Mouse (Mus musculus) ES-E14 (cell line): ENCODE data around the gene Aldh6a1. TPM values are rescaled to one million over a fixed set of nuclear protein-coding genes. Genes with fewer than 3 reads are reported as not detected.
A peak's percentile ranks its signal among the peaks of the same experiment; 100 is the strongest.

Experiments
- DNase-seq: peaks from one replicate; pipeline ENCODE4 v3.0.0-alpha.2; 2013; ENCODE audit warnings: low read depth, low spot score
- H3K27ac ChIP-seq: 2 replicates; pipeline ENCODE4 v1.5.1; 2012; ENCODE audit warnings: low read depth, mild to moderate bottlenecking, low read length, moderate library complexity, mixed read lengths; ENCODE audit not compliant: poor library complexity, insufficient read depth, severe bottlenecking
- H3K36me3 ChIP-seq: 2 replicates; pipeline ENCODE4 v1.6.1; 2012; ENCODE audit warnings: mild to moderate bottlenecking, low read length, moderate library complexity, mixed read lengths; ENCODE audit not compliant: control insufficient read depth, poor library complexity, insufficient read depth, severe bottlenecking
- H3K4me1 ChIP-seq, 2 experiments: fragments of 150-350 bp in 1 of 2; sonication (generic) in 1 of 2; 2 replicates each; pipeline ENCODE4 v1.6.1; 2012; ENCODE audit warnings: low read length in 2 of 2, mild to moderate bottlenecking in 1 of 2, mixed read lengths in 1 of 2; ENCODE audit not compliant: control insufficient read depth in 2 of 2, insufficient read depth in 2 of 2, poor library complexity in 1 of 2
- H3K4me3 ChIP-seq, 2 experiments: fragments of 150-350 bp in 1 of 2; sonication (generic) in 1 of 2; 2 replicates each; pipeline ENCODE4 v1.5.1; 2012; ENCODE audit warnings: low read length in 2 of 2, low read depth in 1 of 2, mild to moderate bottlenecking in 1 of 2, mixed read lengths in 1 of 2; ENCODE audit not compliant: insufficient read depth in 1 of 2, poor library complexity in 1 of 2, severe bottlenecking in 1 of 2
- H3K9ac ChIP-seq: 2 replicates; pipeline ENCODE4 v1.6.1; 2012; ENCODE audit warnings: low read depth, mild to moderate bottlenecking, low read length, mixed read lengths; ENCODE audit not compliant: poor library complexity, insufficient read depth, severe bottlenecking
- H3K9me3 ChIP-seq: fragments of 150-350 bp; sonication (generic); 2 replicates; pipeline ENCODE4 v1.6.1; 2012; ENCODE audit warnings: low read depth, mild to moderate bottlenecking, low read length; ENCODE audit not compliant: control insufficient read depth, insufficient read depth
- CHD2 ChIP-seq: IDR thresholded peaks from 2 replicates; pipeline ENCODE4 v1.6.1; 2014; ENCODE audit warnings: mild to moderate bottlenecking, low read depth, low read length, inconsistent platforms
- HCFC1 ChIP-seq: IDR thresholded peaks from 2 replicates; pipeline ENCODE4 v1.6.1; 2012; ENCODE audit warnings: low read length, inconsistent platforms, borderline replicate concordance; ENCODE audit not compliant: insufficient read depth
- MAFK ChIP-seq: IDR thresholded peaks from 2 replicates; pipeline ENCODE4 v1.6.1; 2014; ENCODE audit warnings: mild to moderate bottlenecking, low read depth, low read length, inconsistent platforms; ENCODE audit not compliant: insufficient read depth
- ZC3H11A ChIP-seq: IDR thresholded peaks from 2 replicates; pipeline ENCODE4 v1.6.1; 2012; ENCODE audit warnings: low read depth, mild to moderate bottlenecking, inconsistent platforms, low read length, borderline replicate concordance
- ZNF384 ChIP-seq: IDR thresholded peaks from 2 replicates; pipeline ENCODE4 v1.6.1; 2012; ENCODE audit warnings: low read depth, low read length, inconsistent platforms
- in situ Hi-C, 2 experiments: fragments of 600-800 bp; cut with MboI; formaldehyde crosslinking; loops; one replicate each; pipeline ENCODE4 v1.15.1; 2025; ENCODE audit warnings: low sequenced_read_pairs in 2 of 2, inconsistent platforms in 1 of 2; ENCODE audit not compliant: unreplicated experiment in 2 of 2
- total RNA-seq: library from RNA; depleted of rRNA; stranded (reverse); fragments of 300-350 nt; gene quantifications from 2 replicates; pipeline ENCODE4 v1.2.3, GENCODE M21; 2012

Aldh6a1 gene
- total RNA-seq, 1 experiment = 11.9 TPM

- in situ Hi-C loops = no loop called here
- Histone ChIP-seq H3K9ac (no peak overlapping the region), H3K4me1 (peaks cover 0 to 3% of the 10 kb centered on the region in 2 experiments; a peak in 1 of 4 replicates), H3K27ac (no peak overlapping the region), H3K4me3 (no peak overlapping the region), H3K36me3 (peaks cover 4% of the 10 kb centered on the region; the same call in 1 of the 2 replicates), H3K9me3 (no peaks in the 10 kb centered on the region)
- TF ChIP-seq ZNF384 (no peak), CHD2 (no peak), MAFK (no peak), HCFC1 (no peak), ZC3H11A (no peak)
- no peak for DNase-seq
Measured at GRCm38 (mm10) chr12:84481251-84481650, 30.4 kb upstream of the Aldh6a1 start.

DNA sequence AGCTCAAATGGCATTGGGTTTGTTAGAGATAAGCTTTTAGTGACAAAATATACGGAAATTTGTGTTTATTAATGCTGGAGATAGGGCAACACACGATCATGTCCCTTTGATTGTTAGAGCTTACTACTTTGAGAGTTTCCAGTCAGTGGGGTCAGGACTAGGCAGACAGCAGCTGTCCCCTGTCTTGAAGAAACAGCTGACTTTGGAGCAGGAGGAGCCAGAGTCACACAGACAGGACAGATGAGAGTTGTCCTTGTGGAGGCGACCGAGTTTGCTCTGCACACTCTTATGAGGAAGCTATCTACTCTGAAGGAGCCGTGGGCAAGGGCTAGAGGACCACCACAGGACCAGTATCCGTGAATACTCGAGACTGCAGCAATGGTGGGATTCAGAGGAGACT lies 28.1 kb upstream of the Aldh6a1 start:
- Histone ChIP-seq H3K9ac (no peak overlapping the region), H3K4me3 (no peak overlapping the region), H3K36me3 (peaks cover 4% of the 10 kb centered on the region; the same call in 1 of the 2 replicates), H3K27ac (no peak overlapping the region), H3K9me3 (no peaks in the 10 kb centered on the region), H3K4me1 (peaks cover 0 to 3% of the 10 kb centered on the region in 2 experiments; a peak in 1 of 4 replicates)
- in situ Hi-C loops = no loop called here
- no peak for DNase-seq
- TF ChIP-seq MAFK = no peak
- no peak for TF ChIP-seq ZNF384
- no peak for TF ChIP-seq HCFC1
- no peak for TF ChIP-seq ZC3H11A
- TF ChIP-seq CHD2 = no peak

DNA sequence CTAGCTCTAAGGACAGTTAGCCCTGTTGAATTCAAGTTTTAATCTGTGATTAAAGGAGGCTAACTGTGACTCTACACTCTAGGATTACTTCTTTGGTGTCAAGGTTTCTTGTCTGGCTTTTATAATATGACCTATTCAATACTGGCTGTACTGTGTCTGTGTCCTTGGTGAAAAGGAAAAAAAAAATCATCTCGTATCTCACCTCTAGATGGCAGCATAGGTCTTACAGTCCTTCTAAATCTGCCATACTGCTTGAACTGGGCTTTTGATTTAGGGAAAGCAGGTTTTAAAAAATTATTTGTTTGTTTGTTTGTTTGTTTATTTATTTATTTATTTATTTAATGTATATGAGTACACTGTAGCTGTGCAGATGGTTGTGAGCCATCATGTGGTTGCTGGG lies 17.9 kb upstream of the Aldh6a1 start:
- Histone ChIP-seq H3K4me3 (no peak overlapping the region), H3K9ac (no peak overlapping the region), H3K4me1 (no peaks in the 10 kb centered on the region), H3K9me3 (no peaks in the 10 kb centered on the region), H3K27ac (no peak overlapping the region), H3K36me3 (peaks cover 9% of the 10 kb centered on the region)
- in situ Hi-C loops = no loop called here
- TF ChIP-seq MAFK (no peak), ZNF384 (peak; percentile 63), HCFC1 (no peak)
- peak; percentile 52 for DNase-seq

DNA sequence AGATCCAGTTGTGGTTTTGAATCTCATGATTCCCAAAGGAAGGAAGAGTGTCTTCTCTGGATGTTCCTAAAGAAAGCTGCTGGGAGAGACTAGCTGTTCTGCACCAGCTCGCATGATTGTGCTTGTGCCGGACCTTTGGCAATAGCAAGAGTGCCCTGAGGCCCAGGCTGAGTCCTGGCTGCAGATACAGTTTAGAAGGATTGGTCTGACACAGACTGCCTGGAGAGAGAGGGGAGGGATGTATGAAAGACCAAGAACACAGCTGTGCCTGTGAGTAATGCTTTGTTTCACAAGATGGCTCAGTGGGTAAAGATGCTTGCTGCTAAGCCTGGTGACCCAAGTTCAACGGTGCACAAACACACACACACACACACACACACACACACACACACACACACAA lies 12.1 kb upstream of the Aldh6a1 start:
- H3K9ac ChIP-seq = no peak overlapping the region
- no peaks in the 10 kb centered on the region for H3K4me1 ChIP-seq
- DNase-seq = no peak
- no peaks in the 10 kb centered on the region for H3K9me3 ChIP-seq
- TF ChIP-seq ZNF384 (no peak), MAFK (no peak), CHD2 (no peak), ZC3H11A (no peak)
- peaks cover 14% of the 10 kb centered on the region for H3K36me3 ChIP-seq
- no peak overlapping the region for H3K4me3 ChIP-seq
- no peak overlapping the region for H3K27ac ChIP-seq
- in situ Hi-C loops = no loop called here

- in situ Hi-C loops = no loop called here
- Histone ChIP-seq H3K36me3 (peaks cover 17% of the 10 kb centered on the region), H3K27ac (no peak overlapping the region), H3K4me1 (no peaks in the 10 kb centered on the region), H3K4me3 (no peak overlapping the region), H3K9me3 (no peaks in the 10 kb centered on the region), H3K9ac (no peak overlapping the region)
- no peak for DNase-seq
- TF ChIP-seq ZC3H11A = no peak
- TF ChIP-seq HCFC1 = no peak
- TF ChIP-seq MAFK = no peak
- no peak for TF ChIP-seq ZNF384
- TF ChIP-seq CHD2 = no peak
Measured at GRCm38 (mm10) chr12:84461416-84461815, 10.6 kb upstream of the Aldh6a1 start.
